Mouse (Mus musculus): ENCODE measurements around the gene Cd83.

DNA sequence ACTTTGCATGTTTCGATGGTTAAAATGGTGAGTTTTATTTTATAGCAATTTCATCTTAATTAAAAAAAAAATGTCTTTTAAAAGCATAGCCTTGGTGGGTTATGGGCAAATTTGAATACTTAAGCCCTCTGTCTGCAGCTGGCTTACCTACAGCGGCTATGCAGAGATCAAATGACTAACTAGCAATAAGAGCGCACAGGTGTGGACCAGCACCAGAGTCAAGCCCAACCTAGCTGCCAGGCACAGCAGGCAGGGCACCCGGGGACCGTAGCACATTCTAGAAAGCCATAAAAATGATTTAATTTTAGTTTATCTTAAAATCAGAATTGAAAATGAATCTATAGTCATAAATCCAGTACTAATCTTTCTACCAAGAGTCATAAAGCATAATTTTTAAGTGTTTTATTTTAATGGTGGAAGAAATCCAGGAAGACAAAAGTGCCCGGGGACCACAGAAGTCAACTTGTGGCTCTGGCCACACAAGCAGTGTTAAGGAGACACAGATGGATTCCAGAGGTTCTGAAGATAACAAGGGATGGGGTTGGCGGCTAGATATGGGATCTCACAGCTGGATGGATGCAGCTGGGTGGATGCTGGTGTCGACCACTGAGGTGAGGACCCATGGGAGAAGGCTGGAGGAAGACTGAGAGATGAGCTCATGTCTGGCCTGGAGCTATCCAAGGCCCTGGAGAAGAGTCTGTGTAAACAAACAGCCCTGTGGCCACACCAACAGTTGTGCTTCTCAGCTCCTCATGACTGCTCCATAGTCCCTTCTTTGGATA is 46.5 kb downstream of the Cd83 start:
- TF ChIP-seq CTCF (IDR thresholded peaks at IDR 0.05), result no peak
- no peak for TF ChIP-seq POLR2A (IDR thresholded peaks at IDR 0.05; ENCODE audit: insufficient read depth, low read depth, low read length)
- 0 out of 2 replicates have a peak, but pooled peaks have one; percentile 43 for TF ChIP-seq EP300 (IDR thresholded peaks at IDR 0.05; ENCODE audit: insufficient read depth, low read depth, low read length)
